Mouse (Mus musculus) heart, embryonic 11.5 days (tissue): Measurements from ENCODE around the gene Prss57. TPM values are rescaled to one million over a fixed set of nuclear protein-coding genes. Genes with fewer than 3 reads are reported as not detected.

ENCODE experiments used
- ATAC-seq: fragments of 200-750 bp; cut with Nextera tagmentation; replicated peaks from 2 replicates; pipeline ENCODE4 v1.8.0; 2017; ENCODE audit warnings: moderate library complexity; ENCODE audit not compliant: insufficient number of reproducible peaks, low FRiP score, low TSS enrichment
- H3K27ac ChIP-seq: fragments of 300-500 bp; sonication (generic); 2 replicates; pipeline ENCODE4 v1.5.1; 2014; ENCODE audit warnings: mild to moderate bottlenecking, low read depth, low read length
- H3K27me3 ChIP-seq: fragments of 300-500 bp; sonication (generic); 2 replicates; pipeline ENCODE4 v1.6.1; 2014; ENCODE audit warnings: mild to moderate bottlenecking, low read length, mixed read lengths; ENCODE audit not compliant: control insufficient read depth, insufficient read depth
- H3K36me3 ChIP-seq: fragments of 300-500 bp; sonication (generic); 2 replicates; pipeline ENCODE4 v1.6.1; 2014; ENCODE audit warnings: mild to moderate bottlenecking, low read length, moderate library complexity, mixed read lengths; ENCODE audit not compliant: control insufficient read depth, insufficient read depth
- H3K4me1 ChIP-seq: fragments of 300-500 bp; sonication (generic); 2 replicates; pipeline ENCODE4 v1.6.1; 2014; ENCODE audit warnings: low read length; ENCODE audit not compliant: control insufficient read depth, insufficient read depth
- H3K4me2 ChIP-seq: fragments of 300-500 bp; sonication (generic); 2 replicates; pipeline ENCODE4 v1.6.1; 2014; ENCODE audit warnings: mild to moderate bottlenecking, moderate library complexity
- H3K4me3 ChIP-seq: fragments of 300-500 bp; sonication (generic); 2 replicates; pipeline ENCODE4 v1.5.1; 2014; ENCODE audit warnings: low read depth, low read length
- H3K9ac ChIP-seq: fragments of 300-500 bp; sonication (generic); 2 replicates; pipeline ENCODE4 v1.6.1; 2014; ENCODE audit warnings: mild to moderate bottlenecking, low read depth, low read length, moderate library complexity
- H3K9me3 ChIP-seq: fragments of 300-500 bp; sonication (generic); replicated peaks from 2 replicates; pipeline ENCODE4 v1.6.1; 2016; ENCODE audit warnings: low read length; ENCODE audit not compliant: control insufficient read depth
- WGBS: fragments of 180-500 bp; shearing (Covaris S2); extraction: QIAGEN DNeasy Blood & Tissue Kit; methylation state at CpG from one replicate; pipeline ENCODE4 v1.1.7; 2014; ENCODE audit not compliant: insufficient replicate concordance; 5-methylcytosine and 5-hydroxymethylcytosine counted together
- polyA plus RNA-seq: library from polyadenylated mRNA; unstranded; fragments of >200 nt; fragmentation: Nextera tagmentation; extraction: Ambion mirVana; gene quantifications from 2 replicates; pipeline ENCODE4 v1.2.1, GENCODE M21; 2014

The Prss57 gene
- polyA plus RNA-seq, 1 experiment from 2014 or later, result not detected

DNA sequence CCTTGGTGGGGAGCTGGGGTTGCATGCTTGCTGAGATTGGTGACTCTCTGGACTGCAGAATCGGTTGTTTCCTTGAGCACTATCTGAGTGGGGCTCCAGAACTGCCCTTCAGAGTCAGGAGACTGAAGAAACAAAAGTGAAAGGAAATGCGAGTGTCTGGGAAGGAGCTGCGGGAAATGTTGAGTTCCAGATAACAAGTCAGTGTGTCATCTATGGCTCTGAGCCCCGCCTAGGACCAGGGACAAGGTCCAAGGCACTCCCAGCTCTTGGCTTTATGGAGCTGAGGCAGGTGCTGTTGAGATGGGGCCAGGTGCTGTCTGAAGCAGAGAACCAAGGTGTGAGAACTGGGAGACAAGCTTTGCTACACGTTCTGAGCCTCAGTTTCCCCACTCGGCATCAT lies 33.7 kb upstream of the Prss57 start:
- Histone ChIP-seq H3K4me1 (peaks cover 17% of the 10 kb centered on the region), H3K4me2 (no peak overlapping the region), H3K9me3 (no peaks in the 10 kb centered on the region), H3K27ac (peak overlapping the region; percentile 13), H3K36me3 (no peaks in the 10 kb centered on the region), H3K9ac (no peak overlapping the region), H3K4me3 (no peak overlapping the region), H3K27me3 (peaks cover 3% of the 10 kb centered on the region; the same call in 1 of the 2 replicates)
- ATAC-seq, result no peak
- WGBS, result 47% methylated on average over 6 of the region's 6 CpGs

DNA sequence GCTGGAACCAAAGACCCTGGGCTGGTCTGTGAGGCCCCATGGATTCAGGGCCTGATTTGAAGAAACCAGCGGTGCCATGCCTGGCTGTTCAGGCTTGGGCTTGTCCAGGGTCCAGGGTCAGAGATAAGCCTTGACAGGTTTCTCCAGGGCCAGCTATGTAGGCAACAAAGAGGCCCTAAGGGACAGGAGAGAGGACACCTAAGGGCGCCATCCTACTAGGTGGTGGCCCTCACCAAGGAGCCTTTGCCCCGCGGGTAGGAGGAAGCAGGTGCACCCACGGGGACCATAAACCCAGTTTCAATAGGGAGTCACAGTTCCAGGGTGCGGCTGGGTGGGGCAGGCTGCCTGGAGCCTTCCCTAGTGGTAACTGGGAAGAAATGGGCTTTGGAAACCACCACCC lies 32.2 kb upstream of the Prss57 start:
- no peak overlapping the region for H3K4me3 ChIP-seq
- H3K4me2 ChIP-seq, result no peak overlapping the region
- H3K9ac ChIP-seq, result 0 out of 2 replicates have a peak overlapping the region, but pooled peaks have one; percentile 43
- no peak for ATAC-seq
- WGBS, result 62% methylated on average over 6 of the region's 6 CpGs
- H3K9me3 ChIP-seq, result no peaks in the 10 kb centered on the region
- H3K4me1 ChIP-seq, result peaks cover 17% of the 10 kb centered on the region
- no peak overlapping the region for H3K27ac ChIP-seq
- H3K36me3 ChIP-seq, result no peaks in the 10 kb centered on the region
- H3K27me3 ChIP-seq, result peaks cover 3% of the 10 kb centered on the region; the same call in 1 of the 2 replicates

DNA sequence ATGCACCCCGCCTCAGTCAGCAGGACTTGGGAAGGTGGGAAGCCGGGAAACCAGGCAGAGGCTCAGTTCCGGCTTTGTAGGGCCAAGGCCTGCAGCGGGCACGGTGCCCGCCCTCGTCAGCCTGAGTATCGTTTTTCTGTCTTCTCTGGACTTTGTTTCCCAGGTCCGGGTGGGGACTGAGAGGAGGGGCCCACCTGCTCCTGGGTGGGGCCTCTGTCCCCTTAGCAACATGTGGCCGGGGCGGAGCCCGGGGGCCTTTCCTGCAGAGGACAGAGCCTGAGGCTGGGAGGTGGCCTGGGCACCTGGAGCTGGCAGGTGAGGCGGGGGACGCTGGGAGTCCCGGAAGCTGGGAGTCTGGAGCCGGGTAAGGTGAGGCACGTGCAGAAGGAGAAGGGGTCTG lies 31.6 kb upstream of the Prss57 start:
- Histone ChIP-seq H3K36me3 (no peaks in the 10 kb centered on the region), H3K9ac (peak overlapping the region; percentile 43; the same call in 1 of the 2 replicates), H3K4me2 (no peak overlapping the region; the same call in 1 of the 2 replicates), H3K27ac (no peak overlapping the region), H3K4me1 (peaks cover 17% of the 10 kb centered on the region), H3K9me3 (no peaks in the 10 kb centered on the region), H3K27me3 (peaks cover 3% of the 10 kb centered on the region; the same call in 1 of the 2 replicates), H3K4me3 (no peak overlapping the region)
- 42% methylated on average over 15 of the region's 17 CpGs for WGBS
- ATAC-seq, result no peak

DNA sequence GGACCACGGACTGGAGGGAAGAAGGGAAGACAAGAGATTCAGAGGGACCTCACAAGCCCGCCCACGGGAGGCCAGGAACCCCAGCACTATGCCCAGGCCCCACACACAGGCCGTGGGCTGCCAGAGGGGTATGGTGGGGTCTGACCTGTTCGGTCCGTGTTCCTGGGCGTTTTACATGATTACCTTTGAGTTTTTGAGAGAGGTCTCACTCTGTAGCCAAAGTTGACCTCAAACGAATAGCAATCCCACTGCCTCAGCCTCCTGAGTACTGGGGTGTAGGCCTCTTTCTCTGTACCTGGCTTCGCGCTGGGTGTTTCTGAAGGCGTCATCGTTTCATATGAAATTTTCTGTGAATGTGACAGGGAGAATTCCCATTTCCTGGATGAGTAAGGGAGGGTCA lies 31.0 kb upstream of the Prss57 start:
- Histone ChIP-seq H3K27ac (no peak overlapping the region), H3K4me1 (peaks cover 17% of the 10 kb centered on the region), H3K4me2 (no peak overlapping the region), H3K9me3 (no peaks in the 10 kb centered on the region), H3K27me3 (peaks cover 2% of the 10 kb centered on the region; the same call in 1 of the 2 replicates), H3K36me3 (0 out of 2 replicates have a peak, but pooled peaks cover under 1% of the 10 kb centered on the region), H3K9ac (0 out of 2 replicates have a peak overlapping the region, but pooled peaks have one; percentile 43), H3K4me3 (no peak overlapping the region)
- ATAC-seq, result no peak
- WGBS, result 83% methylated on average over 12 of the region's 12 CpGs

DNA sequence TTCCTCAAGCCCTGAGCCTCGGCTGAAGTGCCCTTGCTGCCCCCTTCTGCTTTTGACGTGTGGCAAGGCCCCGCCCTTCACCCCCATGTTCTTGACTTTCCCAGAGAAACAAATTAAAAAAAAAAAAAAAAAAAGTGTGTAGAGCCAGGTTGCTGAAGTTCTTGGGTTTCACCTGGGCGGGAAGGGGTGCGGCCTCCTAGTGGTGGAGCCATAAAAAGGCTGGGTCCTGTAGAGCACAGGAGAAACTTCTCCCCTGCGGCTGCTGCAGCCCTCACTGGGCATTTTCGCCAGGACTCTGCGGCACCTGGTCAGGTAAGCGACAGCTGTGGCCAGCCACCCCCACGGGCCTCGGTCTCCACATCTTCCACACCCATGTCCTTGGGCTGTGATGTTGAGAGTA lies 30.0 kb upstream of the Prss57 start, which contains the start of gene Misp:
TSS of gene Misp (plus strand) at position 208 of the 400 bp plus-strand sequence.
- WGBS, result 65% methylated on average over 11 of the region's 11 CpGs

DNA sequence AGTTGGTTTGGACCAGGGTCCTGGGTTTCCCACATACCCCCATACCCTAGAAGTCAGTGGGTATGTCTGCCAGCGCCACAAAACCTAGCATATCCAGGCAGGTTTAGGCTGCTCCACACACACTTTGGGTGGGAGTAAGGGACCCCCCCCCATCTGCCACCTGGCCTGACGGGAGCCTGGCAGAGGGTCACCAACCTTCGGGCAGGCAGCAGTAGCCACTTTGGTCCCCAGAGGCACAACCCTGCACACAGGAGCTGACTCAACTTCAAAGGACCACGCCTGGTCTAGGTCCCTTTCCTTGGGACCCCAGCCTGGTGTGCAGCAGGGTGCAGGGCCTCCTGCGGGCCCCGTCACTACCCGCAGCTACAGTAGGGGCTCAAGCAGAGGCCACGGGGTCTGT lies 29.5 kb upstream of the Prss57 start:
- Histone ChIP-seq H3K27ac (no peak overlapping the region), H3K4me3 (no peak overlapping the region), H3K4me2 (no peak overlapping the region), H3K4me1 (peaks cover 17% of the 10 kb centered on the region), H3K9me3 (no peaks in the 10 kb centered on the region), H3K27me3 (no peaks in the 10 kb centered on the region; the same call in 1 of the 2 replicates), H3K36me3 (0 out of 2 replicates have a peak, but pooled peaks cover 4% of the 10 kb centered on the region), H3K9ac (no peak overlapping the region)
- WGBS, result 77% methylated on average over 8 of the region's 8 CpGs
- no peak for ATAC-seq

More for the DNA sequence above, 30.0 kb upstream of the Prss57 start, which contains the start of gene Misp:
- ATAC-seq, result no peak
- H3K27ac ChIP-seq, result no peak within 1 kb of the TSS
- H3K4me3 ChIP-seq, result no peak within 1 kb of the TSS
- no peak within 1 kb of the TSS for H3K4me2 ChIP-seq
- H3K27me3 ChIP-seq, result no peaks in the 10 kb centered on the region; the same call in 1 of the 2 replicates
- H3K9me3 ChIP-seq, result no peaks in the 10 kb centered on the region
- no peak within 1 kb of the TSS for H3K9ac ChIP-seq
- H3K36me3 ChIP-seq, result 0 out of 2 replicates have a peak, but pooled peaks cover 2% of the 10 kb centered on the region
- peaks cover 17% of the 10 kb centered on the region for H3K4me1 ChIP-seq

DNA sequence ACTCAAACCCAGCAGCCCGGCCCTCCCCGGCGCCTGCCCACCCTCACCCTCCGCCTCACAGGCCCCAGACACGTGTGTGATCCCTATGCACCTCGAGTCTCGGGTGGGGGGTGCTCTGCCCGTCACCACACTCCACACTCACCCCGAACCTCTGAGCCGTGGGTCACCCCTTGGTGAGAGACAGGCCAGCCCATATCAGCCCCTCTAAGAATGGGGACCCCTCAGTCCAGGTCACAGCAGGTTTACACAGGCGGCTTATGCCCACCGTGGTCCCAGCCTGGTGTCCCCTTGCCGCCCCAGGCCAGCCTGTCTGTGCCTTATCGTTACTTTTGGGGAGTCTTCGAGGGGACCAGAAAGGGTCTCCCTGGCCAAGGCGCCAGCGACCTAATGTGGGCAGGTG lies 28.8 kb upstream of the Prss57 start:
- 89% methylated on average over 17 of the region's 17 CpGs for WGBS
- Histone ChIP-seq H3K27ac (no peak overlapping the region), H3K9ac (no peak overlapping the region), H3K4me3 (no peak overlapping the region), H3K9me3 (no peaks in the 10 kb centered on the region), H3K4me2 (no peak overlapping the region), H3K27me3 (no peaks in the 10 kb centered on the region; the same call in 1 of the 2 replicates), H3K36me3 (0 out of 2 replicates have a peak, but pooled peaks cover 6% of the 10 kb centered on the region), H3K4me1 (peaks cover 14% of the 10 kb centered on the region)
- ATAC-seq, result no peak

DNA sequence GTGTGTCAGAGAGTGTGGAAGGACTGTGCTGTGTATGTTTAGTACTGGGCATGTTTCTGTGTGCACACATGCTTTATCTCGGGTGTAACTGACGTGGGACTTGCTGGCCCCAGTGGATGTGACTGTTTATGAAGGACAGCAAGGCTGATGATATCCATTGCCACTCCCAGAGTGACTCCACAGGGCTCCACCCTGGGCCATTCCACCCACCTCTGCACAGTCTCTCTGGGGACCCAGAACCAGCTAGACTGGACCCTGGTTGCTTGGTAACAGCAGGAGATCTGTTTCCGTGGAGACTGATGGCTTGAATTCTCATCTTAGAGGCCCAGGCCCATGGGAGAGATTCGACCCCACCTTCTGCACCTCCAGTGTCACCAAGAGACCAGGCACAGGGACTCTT lies 27.5 kb upstream of the Prss57 start:
- Histone ChIP-seq H3K36me3 (0 out of 2 replicates have a peak, but pooled peaks cover 6% of the 10 kb centered on the region), H3K9ac (0 out of 2 replicates have a peak overlapping the region, but pooled peaks have one; percentile 12), H3K9me3 (no peaks in the 10 kb centered on the region), H3K27ac (no peak overlapping the region), H3K4me2 (no peak overlapping the region), H3K4me1 (peaks cover 7% of the 10 kb centered on the region; the same call in 1 of the 2 replicates), H3K4me3 (no peak overlapping the region), H3K27me3 (no peaks in the 10 kb centered on the region; the same call in 1 of the 2 replicates)
- ATAC-seq, result no peak
- 59% methylated on average over 4 of the region's 4 CpGs for WGBS

DNA sequence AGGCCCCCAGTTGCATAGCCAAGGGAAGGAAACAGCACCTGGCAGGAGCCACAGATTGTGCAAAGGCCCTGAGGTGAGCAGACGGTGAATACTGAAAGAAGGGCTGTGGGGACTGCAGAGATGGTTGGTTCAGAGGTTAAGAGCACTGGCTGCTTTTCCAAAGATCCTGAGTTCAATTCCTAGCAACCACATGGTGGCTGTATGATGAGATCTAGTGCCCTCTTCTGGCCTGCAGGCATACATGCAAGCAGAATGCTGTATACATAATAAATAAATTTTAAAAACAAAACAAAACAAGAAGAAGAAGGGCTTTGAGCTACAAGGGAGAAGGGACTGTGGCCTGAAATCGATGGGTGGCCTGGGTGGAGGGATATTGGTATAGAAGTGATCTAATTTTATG lies 26.4 kb upstream of the Prss57 start:
- 70% methylated on average over 2 of the region's 2 CpGs for WGBS
- H3K4me2 ChIP-seq, result no peak overlapping the region
- H3K4me1 ChIP-seq, result peaks cover under 1% of the 10 kb centered on the region; the same call in 1 of the 2 replicates
- no peak overlapping the region for H3K27ac ChIP-seq
- H3K9ac ChIP-seq, result no peak overlapping the region
- H3K27me3 ChIP-seq, result no peaks in the 10 kb centered on the region; the same call in 1 of the 2 replicates
- no peak for ATAC-seq
- H3K36me3 ChIP-seq, result 0 out of 2 replicates have a peak, but pooled peaks cover 6% of the 10 kb centered on the region
- no peaks in the 10 kb centered on the region for H3K9me3 ChIP-seq
- H3K4me3 ChIP-seq, result no peak overlapping the region
